Mouse (Mus musculus): Measurements from ENCODE around the gene Vmn2r50. TPM values are rescaled to one million over a fixed set of nuclear protein-coding genes. Genes with fewer than 3 reads are reported as not detected.
"Not testable (repeated sequence)": the region's sequence is repeated elsewhere in the genome, so short reads cannot be mapped to it uniquely, and the experiment has no call there.

Vmn2r50 gene
- not detected in 2 replicates for total RNA-seq (2012; rRNA removed)

DNA sequence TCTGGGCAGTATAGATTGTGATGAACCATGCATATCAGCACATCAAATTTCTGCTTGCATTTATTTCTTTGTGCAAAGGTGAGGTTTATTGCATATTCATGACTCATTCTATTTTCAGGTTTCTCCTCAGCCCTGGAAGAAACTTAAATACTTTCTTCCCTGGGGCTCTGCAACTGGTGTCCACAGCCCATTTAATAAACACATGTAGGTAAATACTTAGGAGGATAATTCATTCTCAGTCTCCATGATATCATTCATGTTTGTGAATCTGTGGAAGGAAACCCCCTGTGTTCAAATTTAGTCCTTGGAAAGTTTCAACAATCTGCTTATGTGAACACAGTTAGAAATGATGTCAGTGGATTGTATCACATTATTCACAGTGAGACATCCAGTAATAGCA, at the start of gene Vmn2r50:
Gene Vmn2r50 (minus strand): TSS at position 101 of the 400 bp plus-strand sequence.
- not testable (repeated sequence) for DNase-seq (ENCODE audit: low read depth, low spot score); H3K36me3 ChIP-seq (ENCODE audit: control insufficient read depth, insufficient read depth, low read length, poor library complexity, severe bottlenecking)

DNA sequence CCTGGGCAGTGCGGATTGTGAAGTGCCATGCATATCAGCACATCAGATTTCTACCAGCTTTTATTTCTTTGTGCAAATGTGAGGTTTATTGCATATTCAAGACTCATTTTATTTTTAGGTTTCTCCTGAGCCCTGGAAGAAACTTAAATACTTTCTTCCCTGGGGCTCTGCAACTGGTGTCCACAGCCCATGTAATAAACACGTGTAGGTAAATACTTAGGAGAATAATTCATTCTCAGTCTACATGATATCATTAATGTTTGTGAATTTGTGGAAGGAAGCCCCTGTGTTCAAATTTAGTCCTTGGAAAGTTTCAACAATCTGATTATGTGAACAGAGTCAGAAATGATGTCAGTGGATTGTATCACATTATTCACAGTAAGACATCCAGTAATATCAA, 60.9 kb downstream of the Vmn2r50 start, which contains the start of gene Vmn2r49:
Gene Vmn2r49 (minus strand): TSS at position 101 of the 400 bp plus-strand sequence.
- H3K4me1 ChIP-seq (ENCODE audit: control insufficient read depth in 2 of 2, insufficient read depth in 2 of 2, low read length in 2 of 2, poor library complexity in 1 of 2); H3K9me3 ChIP-seq (ENCODE audit: control insufficient read depth, insufficient read depth, low read depth, low read length); H3K4me3 ChIP-seq (ENCODE audit: insufficient read depth in 1 of 2, low read depth in 1 of 2, low read length in 2 of 2, poor library complexity in 1 of 2, severe bottlenecking in 1 of 2); H3K27ac ChIP-seq (ENCODE audit: insufficient read depth, low read depth, low read length, poor library complexity, severe bottlenecking); in situ Hi-C loops (cut with MboI; ENCODE audit: low sequenced_read_pairs in 2 of 2, unreplicated experiment in 2 of 2); H3K36me3 ChIP-seq (ENCODE audit: control insufficient read depth, insufficient read depth, low read length, poor library complexity, severe bottlenecking); DNase-seq (ENCODE audit: low read depth, low spot score); H3K9ac ChIP-seq (ENCODE audit: insufficient read depth, low read depth, low read length, poor library complexity, severe bottlenecking): not testable (repeated sequence)

More for the DNA sequence above, at the start of gene Vmn2r50:
- H3K4me1 ChIP-seq (ENCODE audit: control insufficient read depth in 2 of 2, insufficient read depth in 2 of 2, low read length in 2 of 2, poor library complexity in 1 of 2); H3K4me3 ChIP-seq (ENCODE audit: insufficient read depth in 1 of 2, low read depth in 1 of 2, low read length in 2 of 2, poor library complexity in 1 of 2, severe bottlenecking in 1 of 2); H3K9me3 ChIP-seq (ENCODE audit: control insufficient read depth, insufficient read depth, low read depth, low read length); H3K9ac ChIP-seq (ENCODE audit: insufficient read depth, low read depth, low read length, poor library complexity, severe bottlenecking); in situ Hi-C loops (cut with MboI; ENCODE audit: low sequenced_read_pairs in 2 of 2, unreplicated experiment in 2 of 2); H3K27ac ChIP-seq (ENCODE audit: insufficient read depth, low read depth, low read length, poor library complexity, severe bottlenecking): not testable (repeated sequence)

Other genes starting within 250 kb of the Vmn2r50 start
- gene Vmn2r47, start 212.0 kb downstream of the Vmn2r50 start, total RNA-seq (2012; rRNA removed), result not detected in 2 replicates
- not detected in 2 replicates for gene Vmn2r48, start 99.7 kb downstream of the Vmn2r50 start, total RNA-seq (2012; rRNA removed)
- gene Vmn2r49, start 61.0 kb downstream of the Vmn2r50 start, total RNA-seq (2012; rRNA removed), result not detected in 2 replicates
- not detected in 2 replicates for gene Vmn2r51, start 52.4 kb upstream of the Vmn2r50 start, total RNA-seq (2012; rRNA removed)
- gene Vmn2r52, start 123.3 kb upstream of the Vmn2r50 start, total RNA-seq (2012; rRNA removed), result not detected in 2 replicates
- gene Vmn1r66, start 224.7 kb upstream of the Vmn2r50 start, total RNA-seq (2012; rRNA removed), result not detected in 2 replicates

All from ES-E14 (cell line).